ENCODE assay signal across 7 mouse cellular contexts in genomic region chr10:103235707-103236459, GRCm38 (mm10). TPM values are rescaled to one million over a fixed set of nuclear protein-coding genes. Genes with fewer than 3 reads are reported as not detected.
DNase-seq lines count a peak whose midpoint lies in the region; ATAC-seq and TF ChIP-seq lines count a peak whose summit lies in the region.

Gene Lrriq1, minus strand, starts transcription at chr10:103236322.

- no peak for TF ChIP-seq CTCF in kidney, postnatal 0 days (IDR thresholded peaks at IDR 0.05; ENCODE audit: low read depth)
- no peak for TF ChIP-seq CTCF in midbrain, postnatal 0 days (IDR thresholded peaks at IDR 0.05)

- WGBS in heart, embryonic 11.5 days (ENCODE audit: insufficient replicate concordance) = 7% methylated on average over 25 of the region's 25 CpGs
- WGBS in kidney, postnatal 0 days = 5% methylated on average over 25 of the region's 25 CpGs
- WGBS in limb, embryonic 15.5 days = 7% methylated on average over 25 of the region's 25 CpGs
- 7% methylated on average over 25 of the region's 25 CpGs for WGBS in midbrain, postnatal 0 days

- H3K4me3 ChIP-seq in heart, embryonic 11.5 days (ENCODE audit: low read depth, low read length) = peak within 1 kb of the TSS; percentile 59
- H3K4me3 ChIP-seq in kidney, postnatal 0 days (replicated peaks; ENCODE audit: low read depth, low read length) = peak within 1 kb of the TSS; percentile 49
- H3K4me3 ChIP-seq in limb, embryonic 15.5 days = peak within 1 kb of the TSS; percentile 55
- peak within 1 kb of the TSS; percentile 72 for H3K4me3 ChIP-seq in midbrain, postnatal 0 days (ENCODE audit: low read depth, low read length)

- peak within 1 kb of the TSS; percentile 49; the same call in 1 of the 2 replicates for H3K9ac ChIP-seq in heart, embryonic 11.5 days (ENCODE audit: low read depth, low read length)
- peak within 1 kb of the TSS; percentile 44; the same call in 1 of the 2 replicates for H3K9ac ChIP-seq in kidney, postnatal 0 days (ENCODE audit: low read depth, low read length)
- H3K9ac ChIP-seq in limb, embryonic 15.5 days = 0 out of 2 replicates have a peak within 1 kb of the TSS, but pooled peaks have one; percentile 10
- no peak within 1 kb of the TSS; the same call in 1 of the 2 replicates for H3K9ac ChIP-seq in midbrain, postnatal 0 days (replicated peaks; ENCODE audit: low read length, poor library complexity, severe bottlenecking)

- peak; percentile 64 for DNase-seq in adrenal gland, postnatal 25 days
- peak; percentile 86 for DNase-seq in kidney, postnatal 0 days (ENCODE audit: low spot score)
- peak; percentile 95 for DNase-seq in midbrain, postnatal 0 days (ENCODE audit: low spot score)
- peak; percentile 77 for DNase-seq in testis, postnatal 10 days (ENCODE audit: low spot score)

- H3K4me2 ChIP-seq in heart, embryonic 11.5 days = peak within 1 kb of the TSS; percentile 77
- peak within 1 kb of the TSS; percentile 85 for H3K4me2 ChIP-seq in kidney, postnatal 0 days (ENCODE audit: low read length)
- H3K4me2 ChIP-seq in limb, embryonic 15.5 days = peak within 1 kb of the TSS; percentile 81
- peak within 1 kb of the TSS; percentile 59 for H3K4me2 ChIP-seq in midbrain, postnatal 0 days (ENCODE audit: low read depth, low read length, poor library complexity, severe bottlenecking)

- ATAC-seq in common myeloid progenitor, adult 5-6 weeks (replicated peaks; ENCODE audit: low read depth, poor library complexity, severe bottlenecking) = peak; percentile 94
- peak; percentile 94 for ATAC-seq in heart, embryonic 11.5 days (replicated peaks; ENCODE audit: insufficient number of reproducible peaks, low FRiP score, low TSS enrichment)
- peak; percentile 95 for ATAC-seq in kidney, postnatal 0 days (replicated peaks; ENCODE audit: low FRiP score, low read depth)
- 0 out of 2 replicates have a peak, but pooled peaks have one; percentile 61 for ATAC-seq in limb, embryonic 15.5 days (ENCODE audit: insufficient number of reproducible peaks, low FRiP score, low TSS enrichment, low read depth)
- ATAC-seq in midbrain, postnatal 0 days (ENCODE audit: low FRiP score) = peak; percentile 98

- no peaks in the 10 kb centered on the region for H3K4me1 ChIP-seq in heart, embryonic 11.5 days (ENCODE audit: control insufficient read depth, insufficient read depth, low read length)
- no peaks in the 10 kb centered on the region for H3K4me1 ChIP-seq in kidney, postnatal 0 days (replicated peaks; ENCODE audit: insufficient read depth, low read length)
- no peaks in the 10 kb centered on the region for H3K4me1 ChIP-seq in limb, embryonic 15.5 days
- no peaks in the 10 kb centered on the region for H3K4me1 ChIP-seq in midbrain, postnatal 0 days (ENCODE audit: insufficient read depth, low read length)

- H3K27ac ChIP-seq in heart, embryonic 11.5 days (ENCODE audit: low read depth, low read length) = no peak within 1 kb of the TSS
- H3K27ac ChIP-seq in kidney, postnatal 0 days = no peak within 1 kb of the TSS
- no peak within 1 kb of the TSS for H3K27ac ChIP-seq in limb, embryonic 15.5 days
- no peak within 1 kb of the TSS for H3K27ac ChIP-seq in midbrain, postnatal 0 days (ENCODE audit: low read depth, low read length)

- H3K9me3 ChIP-seq in heart, embryonic 11.5 days (replicated peaks; ENCODE audit: control insufficient read depth, low read length) = no peaks in the 10 kb centered on the region
- H3K9me3 ChIP-seq in kidney, postnatal 0 days (replicated peaks; ENCODE audit: low read length) = no peaks in the 10 kb centered on the region
- no peaks in the 10 kb centered on the region for H3K9me3 ChIP-seq in limb, embryonic 15.5 days
- no peaks in the 10 kb centered on the region for H3K9me3 ChIP-seq in midbrain, postnatal 0 days (ENCODE audit: low read length)

- H3K36me3 ChIP-seq in heart, embryonic 11.5 days (ENCODE audit: control insufficient read depth, insufficient read depth, low read length) = no peaks in the 10 kb centered on the region
- no peaks in the 10 kb centered on the region for H3K36me3 ChIP-seq in kidney, postnatal 0 days (ENCODE audit: insufficient read depth, low read length)
- H3K36me3 ChIP-seq in limb, embryonic 15.5 days = no peaks in the 10 kb centered on the region
- H3K36me3 ChIP-seq in midbrain, postnatal 0 days (ENCODE audit: insufficient read depth, low read length) = no peaks in the 10 kb centered on the region

- no peaks in the 10 kb centered on the region for H3K27me3 ChIP-seq in heart, embryonic 11.5 days (ENCODE audit: control insufficient read depth, insufficient read depth, low read length)
- no peaks in the 10 kb centered on the region for H3K27me3 ChIP-seq in kidney, postnatal 0 days (ENCODE audit: insufficient read depth, low read length)
- no peaks in the 10 kb centered on the region for H3K27me3 ChIP-seq in limb, embryonic 15.5 days
- H3K27me3 ChIP-seq in midbrain, postnatal 0 days (ENCODE audit: insufficient read depth, low read length) = no peaks in the 10 kb centered on the region

RNA-seq across cellular contexts. Expression of gene Lrriq1, which starts in this region (rescaled TPM):
- 0.27 and 0.62 TPM in 2 replicates for total RNA-seq in adrenal gland, postnatal 25 days (2021)
- total RNA-seq in common myeloid progenitor, adult 5-6 weeks (2017) = not detected in 2 replicates
- polyA plus RNA-seq in heart, embryonic 11.5 days (2014; fragmentation: Nextera tagmentation; extraction: Ambion mirVana) = 0.19 and 0.34 TPM in 2 replicates
- polyA plus RNA-seq in kidney, postnatal 0 days (2015; fragmentation: Nextera tagmentation; extraction: Ambion mirVana) = 19.4 and 22.1 TPM in 2 replicates
- polyA plus RNA-seq in limb, embryonic 15.5 days (2015; fragmentation: Nextera tagmentation; extraction: Ambion mirVana) = 0.14 and 0.18 TPM in 2 replicates
- total RNA-seq in midbrain, postnatal 0 days (2014; rRNA removed) = 0.61 and 1.2 TPM in 2 replicates
- 1.9 and 3.9 TPM in 2 replicates for polyA plus RNA-seq in midbrain, postnatal 0 days (2015; fragmentation: Nextera tagmentation; extraction: Ambion mirVana)

Comparison
In these comparisons a context has a peak if more than half of its experiments do, and no peak if none do; other contexts are left out.
1. Peak in DNase-seq in adrenal gland, postnatal 25 days; RNA of the gene not detected or under 1 TPM.
2. Peak in ATAC-seq in common myeloid progenitor, adult 5-6 weeks; RNA of the gene not detected or under 1 TPM.
3. Peak in ATAC-seq, H3K4me3 ChIP-seq, H3K9ac ChIP-seq and H3K4me2 ChIP-seq in heart, embryonic 11.5 days; RNA of the gene not detected or under 1 TPM.
4. Peak in ATAC-seq, H3K4me3 ChIP-seq, H3K9ac ChIP-seq and H3K4me2 ChIP-seq in limb, embryonic 15.5 days; RNA of the gene not detected or under 1 TPM.